In genomic region chr10:6790226-6790625, GRCm38 (mm10) we compare ENCODE assay signal across 25 mouse cellular contexts. TPM values are rescaled to one million over a fixed set of nuclear protein-coding genes. Genes with fewer than 3 reads are reported as not detected.
DNase-seq lines count a peak whose midpoint lies in the region; ATAC-seq and TF ChIP-seq lines count a peak whose summit lies in the region.
"Had no signal": no experiment of that assay in that cellular context is flagged by ENCODE, and none has a peak within 500 bp of the region (broad histone marks: within the 10 kb centered on the region; RNA-seq: fewer than 3 reads in every experiment).

No protein-coding gene starts in this region.

- H3K36me3 ChIP-seq in forebrain, embryonic 14.5 days (ENCODE audit: control insufficient read depth, insufficient read depth, low read length): no peaks in the 10 kb centered on the region
- no peaks in the 10 kb centered on the region for H3K36me3 ChIP-seq in forebrain, embryonic 15.5 days
- no peaks in the 10 kb centered on the region for H3K36me3 ChIP-seq in kidney, postnatal 0 days (ENCODE audit: insufficient read depth, low read length)
- H3K36me3 ChIP-seq in neural tube, embryonic 13.5 days: no peaks in the 10 kb centered on the region
- H3K36me3 ChIP-seq: embryonic facial prominence, embryonic 15.5 days; heart, embryonic 10.5 days; intestine, embryonic 15.5 days; limb, embryonic 10.5 days; liver, embryonic 15.5 days; lung, embryonic 15.5 days had no signal

- 0 out of 2 replicates have a peak, but pooled peaks cover 4% of the 10 kb centered on the region for H3K27me3 ChIP-seq in forebrain, embryonic 14.5 days (replicated peaks; ENCODE audit: control insufficient read depth, insufficient read depth, low read length)
- peaks cover 8% of the 10 kb centered on the region for H3K27me3 ChIP-seq in forebrain, embryonic 15.5 days
- no peaks in the 10 kb centered on the region for H3K27me3 ChIP-seq in kidney, postnatal 0 days (ENCODE audit: insufficient read depth, low read length)
- H3K27me3 ChIP-seq in neural tube, embryonic 13.5 days: peaks cover 11% of the 10 kb centered on the region

- H3K4me2 ChIP-seq in forebrain, embryonic 14.5 days (ENCODE audit: low read length): no peak overlapping the region
- no peak overlapping the region for H3K4me2 ChIP-seq in forebrain, embryonic 15.5 days (replicated peaks)
- no peak overlapping the region for H3K4me2 ChIP-seq in kidney, postnatal 0 days (ENCODE audit: low read length)
- H3K4me2 ChIP-seq in neural tube, embryonic 13.5 days: peak overlapping the region; percentile 58; the same call in 1 of the 2 replicates
- H3K4me2 ChIP-seq: embryonic facial prominence, embryonic 15.5 days; intestine, embryonic 15.5 days; liver, embryonic 15.5 days; lung, embryonic 15.5 days had no signal

- H3K4me1 ChIP-seq in forebrain, embryonic 14.5 days (ENCODE audit: control insufficient read depth, insufficient read depth, low read length): no peaks in the 10 kb centered on the region
- H3K4me1 ChIP-seq in forebrain, embryonic 15.5 days: 0 out of 2 replicates have a peak, but pooled peaks cover 6% of the 10 kb centered on the region
- H3K4me1 ChIP-seq in kidney, postnatal 0 days (replicated peaks; ENCODE audit: insufficient read depth, low read length): no peaks in the 10 kb centered on the region
- H3K4me1 ChIP-seq in neural tube, embryonic 13.5 days (replicated peaks): peaks cover 4% of the 10 kb centered on the region; the same call in 1 of the 2 replicates
- H3K4me1 ChIP-seq: embryonic facial prominence, embryonic 15.5 days; heart, embryonic 10.5 days; intestine, embryonic 15.5 days; limb, embryonic 10.5 days; liver, embryonic 15.5 days; lung, embryonic 15.5 days had no signal

- no peak overlapping the region for H3K9ac ChIP-seq in forebrain, embryonic 14.5 days (ENCODE audit: low read length)
- no peak overlapping the region for H3K9ac ChIP-seq in forebrain, embryonic 15.5 days (replicated peaks)
- no peak overlapping the region for H3K9ac ChIP-seq in kidney, postnatal 0 days (ENCODE audit: low read depth, low read length)
- no peak overlapping the region for H3K9ac ChIP-seq in neural tube, embryonic 13.5 days
- H3K9ac ChIP-seq: embryonic facial prominence, embryonic 15.5 days; intestine, embryonic 15.5 days; liver, embryonic 15.5 days; lung, embryonic 15.5 days had no signal

- no peak overlapping the region for H3K27ac ChIP-seq in forebrain, embryonic 14.5 days (ENCODE audit: low read depth, low read length)
- H3K27ac ChIP-seq in forebrain, embryonic 15.5 days (replicated peaks): no peak overlapping the region
- H3K27ac ChIP-seq in kidney, postnatal 0 days: no peak overlapping the region
- H3K27ac ChIP-seq in neural tube, embryonic 13.5 days (replicated peaks): no peak overlapping the region
- H3K27ac ChIP-seq: embryonic facial prominence, embryonic 15.5 days; gastrocnemius, adult 2 months; heart, embryonic 10.5 days; intestine, embryonic 15.5 days; limb, embryonic 10.5 days; liver, embryonic 15.5 days; lung, embryonic 15.5 days had no signal

- ATAC-seq in forebrain, embryonic 14.5 days: no peak
- no peak for ATAC-seq in forebrain, embryonic 15.5 days (replicated peaks)
- ATAC-seq in kidney, postnatal 0 days (replicated peaks; ENCODE audit: low FRiP score, low read depth): no peak
- no peak for ATAC-seq in neural tube, embryonic 13.5 days (ENCODE audit: low read depth)
- ATAC-seq: intestine, embryonic 15.5 days had no signal

- H3K4me3 ChIP-seq in forebrain, embryonic 14.5 days (ENCODE audit: low read depth, low read length): no peak overlapping the region
- no peak overlapping the region for H3K4me3 ChIP-seq in forebrain, embryonic 15.5 days
- H3K4me3 ChIP-seq in kidney, postnatal 0 days (replicated peaks; ENCODE audit: low read depth, low read length): no peak overlapping the region
- H3K4me3 ChIP-seq in neural tube, embryonic 13.5 days: 0 out of 2 replicates have a peak overlapping the region, but pooled peaks have one; percentile 15
- H3K4me3 ChIP-seq: embryonic facial prominence, embryonic 15.5 days; gastrocnemius, adult 2 months; heart, embryonic 10.5 days; intestine, embryonic 15.5 days; limb, embryonic 10.5 days; liver, embryonic 15.5 days; lung, embryonic 15.5 days had no signal

- no peaks in the 10 kb centered on the region for H3K9me3 ChIP-seq in forebrain, embryonic 14.5 days (replicated peaks; ENCODE audit: control insufficient read depth, low read length)
- H3K9me3 ChIP-seq in forebrain, embryonic 15.5 days: no peaks in the 10 kb centered on the region
- H3K9me3 ChIP-seq in kidney, postnatal 0 days (replicated peaks; ENCODE audit: low read length): no peaks in the 10 kb centered on the region
- no peaks in the 10 kb centered on the region for H3K9me3 ChIP-seq in neural tube, embryonic 13.5 days
- H3K9me3 ChIP-seq: embryonic facial prominence, embryonic 15.5 days; heart, embryonic 10.5 days; intestine, embryonic 15.5 days; limb, embryonic 10.5 days; liver, embryonic 15.5 days; lung, embryonic 15.5 days had no signal

- peak; percentile 19 for DNase-seq in forebrain, embryonic 14.5 days (ENCODE audit: low spot score)
- DNase-seq in kidney, postnatal 0 days (ENCODE audit: low spot score): no peak
- no peak for DNase-seq in kidney, postnatal 4 days
- no peak for DNase-seq in neural tube, embryonic 10.5 days (ENCODE audit: extremely low spot score, low spot score)
- no peak for DNase-seq in kidney, postnatal 10 days
- DNase-seq in MN1 (ENCODE audit: low spot score): no peak
- DNase-seq: adrenal gland, postnatal 10 days; cerebellum, adult 8-10 months; gastrocnemius, adult 2 months; heart, postnatal 4 days; kidney, adult 8-10 months; kidney, postnatal 36 days; liver; lung, postnatal 36 days; right cerebral cortex, postnatal 14 days had no signal

- TF ChIP-seq CTCF in kidney, postnatal 0 days (IDR thresholded peaks at IDR 0.05; ENCODE audit: low read depth): 0 out of 2 replicates have a peak, but pooled peaks have one; percentile 10

RNA-seq across cellular contexts. Expression of gene Gm10945, which starts 28.7 kb away (rescaled TPM):
- polyA plus RNA-seq in forebrain, embryonic 14.5 days (2014; fragmentation: Nextera tagmentation; extraction: Ambion mirVana): not detected in 2 replicates
- not detected in 2 replicates for polyA plus RNA-seq in forebrain, embryonic 15.5 days (2015; fragmentation: Nextera tagmentation; extraction: Ambion mirVana)
- not detected in 2 replicates for polyA plus RNA-seq in kidney, postnatal 0 days (2015; fragmentation: Nextera tagmentation; extraction: Ambion mirVana)
- not detected in 2 replicates for polyA plus RNA-seq in neural tube, embryonic 13.5 days (2015; fragmentation: Nextera tagmentation; extraction: Ambion mirVana)
- polyA plus RNA-seq: embryonic facial prominence, embryonic 15.5 days; heart, embryonic 10.5 days; heart, embryonic 16.5 days; intestine, embryonic 15.5 days; limb, embryonic 10.5 days; liver, embryonic 15.5 days; lung, embryonic 15.5 days; thymus, postnatal 0 days had no signal

RNA-seq across cellular contexts. Expression of gene Oprm1, which starts 31.9 kb away (rescaled TPM):
- 0.62 and 1.7 TPM in 2 replicates for polyA plus RNA-seq in forebrain, embryonic 14.5 days (2014; fragmentation: Nextera tagmentation; extraction: Ambion mirVana)
- polyA plus RNA-seq in forebrain, embryonic 15.5 days (2015; fragmentation: Nextera tagmentation; extraction: Ambion mirVana): 1.7 and 2.0 TPM in 2 replicates
- 0.04 TPM in 1 of 2 replicates, not detected in the other for polyA plus RNA-seq in kidney, postnatal 0 days (2015; fragmentation: Nextera tagmentation; extraction: Ambion mirVana)
- polyA plus RNA-seq in neural tube, embryonic 13.5 days (2015; fragmentation: Nextera tagmentation; extraction: Ambion mirVana): 1.1 and 1.5 TPM in 2 replicates
- polyA plus RNA-seq: embryonic facial prominence, embryonic 15.5 days; heart, embryonic 10.5 days; heart, embryonic 16.5 days; limb, embryonic 10.5 days; liver, embryonic 15.5 days; thymus, postnatal 0 days had no signal
